Mouse (Mus musculus): ENCODE measurements around the gene Dock1.

Gene Dock1

GRCm38 (mm10) chr7:135195631-135196030, 525.2 kb downstream of the Dock1 start:
- DNase-seq: no peak

GRCm38 (mm10) chr7:135196828-135197227, 526.4 kb downstream of the Dock1 start:
- no peak for DNase-seq

GRCm38 (mm10) chr7:135203920-135204319, 533.5 kb downstream of the Dock1 start:
- DNase-seq: no peak

GRCm38 (mm10) chr7:135205111-135205510, 534.7 kb downstream of the Dock1 start:
- peak; percentile 17 for DNase-seq

GRCm38 (mm10) chr7:135208947-135209567, 538.6 kb downstream of the Dock1 start:
- DNase-seq: no peak

GRCm38 (mm10) chr7:135210296-135210695, 539.8 kb downstream of the Dock1 start:
- DNase-seq: no peak

GRCm38 (mm10) chr7:135210831-135211230, 540.4 kb downstream of the Dock1 start:
- no peak for DNase-seq

- no peak for DNase-seq
Measured at GRCm38 (mm10) chr7:135212505-135212904, 542.1 kb downstream of the Dock1 start.

- DNase-seq: no peak
Measured at GRCm38 (mm10) chr7:135221475-135221874, 551.0 kb downstream of the Dock1 start.

Measured in retina, postnatal 1 day (tissue).